Mouse (Mus musculus) E14TG2a.4 (cell line): ENCODE results near the gene Glrx.

ENCODE experiments used
- H3K27me3 ChIP-seq: 2 replicates; pipeline ENCODE4 v1.6.1; 2014; ENCODE audit warnings: low read length, control low read depth; ENCODE audit not compliant: insufficient read depth
- H3K36me3 ChIP-seq: 2 replicates; pipeline ENCODE4 v1.6.1; 2014; ENCODE audit warnings: low read length, control low read depth; ENCODE audit not compliant: insufficient read depth
- H3K4me1 ChIP-seq: replicated peaks from 2 replicates; pipeline ENCODE4 v1.6.1; 2014; ENCODE audit warnings: low read depth, low read length, control low read depth
- H3K4me3 ChIP-seq: replicated peaks from 2 replicates; pipeline ENCODE4 v1.5.1; 2014; ENCODE audit warnings: mild to moderate bottlenecking, low read length
- H3K9me3 ChIP-seq: 2 replicates; pipeline ENCODE4 v1.6.1; 2014; ENCODE audit warnings: low read length, control low read depth
- CTCF ChIP-seq: conservative IDR thresholded peaks from 2 replicates; pipeline ENCODE4 v1.5.1; 2014; ENCODE audit warnings: low read length
- NANOG ChIP-seq: IDR thresholded peaks from 2 replicates; pipeline ENCODE4 v1.6.1; 2014; ENCODE audit warnings: borderline replicate concordance, low read length, mixed read lengths
- POU5F1 ChIP-seq: IDR thresholded peaks from 2 replicates; pipeline ENCODE4 v1.6.1; 2014; ENCODE audit warnings: low read length, borderline replicate concordance

Gene Glrx

GRCm38 (mm10) chr13:75830708-75831107, 9.0 kb upstream of the Glrx start:
- Histone ChIP-seq H3K9me3 (no peaks in the 10 kb centered on the region), H3K4me3 (no peak overlapping the region), H3K27me3 (no peaks in the 10 kb centered on the region), H3K36me3 (no peaks in the 10 kb centered on the region), H3K4me1 (peaks cover 4% of the 10 kb centered on the region)
- TF ChIP-seq CTCF: no peak

- Histone ChIP-seq H3K9me3 (no peaks in the 10 kb centered on the region), H3K27me3 (no peaks in the 10 kb centered on the region), H3K4me1 (peaks cover 14% of the 10 kb centered on the region), H3K4me3 (no peak overlapping the region), H3K36me3 (no peaks in the 10 kb centered on the region)
- TF ChIP-seq POU5F1 (no peak), CTCF (no peak), NANOG (no peak)
Observed at GRCm38 (mm10) chr13:75831710-75832109, 8.0 kb upstream of the Glrx start.

- Histone ChIP-seq H3K36me3 (no peaks in the 10 kb centered on the region), H3K27me3 (no peaks in the 10 kb centered on the region), H3K4me3 (no peak overlapping the region), H3K4me1 (peaks cover 22% of the 10 kb centered on the region), H3K9me3 (no peaks in the 10 kb centered on the region)
- no peak for TF ChIP-seq CTCF
- no peak for TF ChIP-seq POU5F1
- no peak for TF ChIP-seq NANOG
Observed at GRCm38 (mm10) chr13:75832697-75833096, 7.0 kb upstream of the Glrx start.

- H3K4me3 ChIP-seq: no peak overlapping the region
- H3K27me3 ChIP-seq: no peaks in the 10 kb centered on the region
- H3K4me1 ChIP-seq: peaks cover 29% of the 10 kb centered on the region
- no peaks in the 10 kb centered on the region for H3K9me3 ChIP-seq
- no peaks in the 10 kb centered on the region for H3K36me3 ChIP-seq
- TF ChIP-seq NANOG: no peak
Observed at GRCm38 (mm10) chr13:75833499-75833898, 6.2 kb upstream of the Glrx start.

GRCm38 (mm10) chr13:75835461-75835860, 4.2 kb upstream of the Glrx start:
- no peaks in the 10 kb centered on the region for H3K27me3 ChIP-seq
- H3K4me1 ChIP-seq: peaks cover 48% of the 10 kb centered on the region
- TF ChIP-seq POU5F1 (no peak), CTCF (no peak), NANOG (peak; percentile 56; the same call in 1 of the 2 replicates)
- no peaks in the 10 kb centered on the region for H3K36me3 ChIP-seq
- no peak overlapping the region for H3K4me3 ChIP-seq
- H3K9me3 ChIP-seq: no peaks in the 10 kb centered on the region

- H3K27me3 ChIP-seq: no peaks in the 10 kb centered on the region
- H3K9me3 ChIP-seq: no peaks in the 10 kb centered on the region
- peaks cover 79% of the 10 kb centered on the region for H3K4me1 ChIP-seq
- H3K4me3 ChIP-seq: no peak overlapping the region
- TF ChIP-seq CTCF (no peak), NANOG (no peak), POU5F1 (no peak)
- no peaks in the 10 kb centered on the region for H3K36me3 ChIP-seq
Observed at GRCm38 (mm10) chr13:75838506-75838905, 1.2 kb upstream of the Glrx start.

GRCm38 (mm10) chr13:75840752-75841285, 1.2 kb downstream of the Glrx start:
- H3K4me1 ChIP-seq: peaks cover 89% of the 10 kb centered on the region
- H3K27me3 ChIP-seq: no peaks in the 10 kb centered on the region
- peak overlapping the region; percentile 75 for H3K4me3 ChIP-seq
- no peaks in the 10 kb centered on the region for H3K9me3 ChIP-seq
- TF ChIP-seq POU5F1 (no peak), CTCF (no peak), NANOG (no peak)
- no peaks in the 10 kb centered on the region for H3K36me3 ChIP-seq

- H3K27me3 ChIP-seq: no peaks in the 10 kb centered on the region
- H3K9me3 ChIP-seq: no peaks in the 10 kb centered on the region
- H3K4me3 ChIP-seq: no peak overlapping the region
- H3K4me1 ChIP-seq: peaks cover 80% of the 10 kb centered on the region
- H3K36me3 ChIP-seq: no peaks in the 10 kb centered on the region
- TF ChIP-seq NANOG (no peak), CTCF (no peak), POU5F1 (no peak)
Observed at GRCm38 (mm10) chr13:75841950-75842349, 2.3 kb downstream of the Glrx start.

- TF ChIP-seq NANOG (no peak), POU5F1 (no peak), CTCF (no peak)
- peaks cover 70% of the 10 kb centered on the region for H3K4me1 ChIP-seq
- H3K36me3 ChIP-seq: peaks cover 10% of the 10 kb centered on the region; the same call in 1 of the 2 replicates
- H3K27me3 ChIP-seq: no peaks in the 10 kb centered on the region
- H3K9me3 ChIP-seq: no peaks in the 10 kb centered on the region
- H3K4me3 ChIP-seq: no peak overlapping the region
Observed at GRCm38 (mm10) chr13:75843331-75843730, 3.7 kb downstream of the Glrx start.
